In genomic region chr9:38168341-38168740, GRCm38 (mm10) we compare ENCODE assay signal across 14 mouse cellular contexts. TPM values are rescaled to one million over a fixed set of nuclear protein-coding genes. Genes with fewer than 3 reads are reported as not detected.
"Had no signal": no experiment of that assay in that cellular context is flagged by ENCODE, and none has a peak within 500 bp of the region (broad histone marks: within the 10 kb centered on the region; RNA-seq: fewer than 3 reads in every experiment).

No protein-coding gene starts in this region.

RNA-seq across cellular contexts. Expression of gene Olfr891, which starts 12.3 kb away (rescaled TPM):
- total RNA-seq: common myeloid progenitor, adult 5-6 weeks; forebrain, postnatal 0 days; gastrocnemius, adult 18-20 months; gastrocnemius, adult 2 months; gastrocnemius, adult 8-10 months; gastrocnemius, postnatal 10 days; gastrocnemius, postnatal 14 days; gastrocnemius, postnatal 25 days; gastrocnemius, postnatal 36 days; gastrocnemius, postnatal 4 days; granulocyte monocyte progenitor cell, adult 5-6 weeks; heart, adult 18-20 months; heart, adult 2 months; heart, adult 8-10 months had no signal

RNA-seq across cellular contexts. Expression of gene Olfr890, which starts 26.0 kb away (rescaled TPM):
- total RNA-seq: common myeloid progenitor, adult 5-6 weeks; forebrain, postnatal 0 days; gastrocnemius, adult 18-20 months; gastrocnemius, adult 2 months; gastrocnemius, adult 8-10 months; gastrocnemius, postnatal 10 days; gastrocnemius, postnatal 14 days; gastrocnemius, postnatal 25 days; gastrocnemius, postnatal 36 days; gastrocnemius, postnatal 4 days; granulocyte monocyte progenitor cell, adult 5-6 weeks; heart, adult 18-20 months; heart, adult 2 months; heart, adult 8-10 months had no signal

RNA-seq across cellular contexts. Expression of gene Olfr893, which starts 39.8 kb away (rescaled TPM):
- total RNA-seq: common myeloid progenitor, adult 5-6 weeks; forebrain, postnatal 0 days; gastrocnemius, adult 18-20 months; gastrocnemius, adult 2 months; gastrocnemius, adult 8-10 months; gastrocnemius, postnatal 10 days; gastrocnemius, postnatal 14 days; gastrocnemius, postnatal 25 days; gastrocnemius, postnatal 36 days; gastrocnemius, postnatal 4 days; granulocyte monocyte progenitor cell, adult 5-6 weeks; heart, adult 18-20 months; heart, adult 2 months; heart, adult 8-10 months had no signal

RNA-seq across cellular contexts. Expression of gene Olfr894, which starts 49.5 kb away (rescaled TPM):
- total RNA-seq: common myeloid progenitor, adult 5-6 weeks; forebrain, postnatal 0 days; gastrocnemius, adult 18-20 months; gastrocnemius, adult 2 months; gastrocnemius, adult 8-10 months; gastrocnemius, postnatal 10 days; gastrocnemius, postnatal 14 days; gastrocnemius, postnatal 25 days; gastrocnemius, postnatal 36 days; gastrocnemius, postnatal 4 days; granulocyte monocyte progenitor cell, adult 5-6 weeks; heart, adult 18-20 months; heart, adult 2 months; heart, adult 8-10 months had no signal

RNA-seq across cellular contexts. Expression of gene Olfr889, which starts 53.3 kb away (rescaled TPM):
- total RNA-seq: common myeloid progenitor, adult 5-6 weeks; forebrain, postnatal 0 days; gastrocnemius, adult 18-20 months; gastrocnemius, adult 2 months; gastrocnemius, adult 8-10 months; gastrocnemius, postnatal 10 days; gastrocnemius, postnatal 14 days; gastrocnemius, postnatal 25 days; gastrocnemius, postnatal 36 days; gastrocnemius, postnatal 4 days; granulocyte monocyte progenitor cell, adult 5-6 weeks; heart, adult 18-20 months; heart, adult 2 months; heart, adult 8-10 months had no signal
